Mouse (Mus musculus) hindlimb bud, embryonic 11.5 days (tissue): ENCODE data around the gene Cacnb4.

ENCODE experiments used
- DNase-seq: peaks from one replicate; pipeline ENCODE4 v3.0.0-alpha.2; 2012; ENCODE audit warnings: low read depth, low spot score; ENCODE audit errors: extremely low spot score

Cacnb4 gene

GRCm38 (mm10) chr2:52425523-52425795 lies 251.2 kb downstream of the Cacnb4 start:
- DNase-seq = no peak

GRCm38 (mm10) chr2:52424747-52425522 lies 251.7 kb downstream of the Cacnb4 start, which contains the start of gene Arl5a:
Gene Arl5a (minus strand): TSS chr2:52424901.
- DNase-seq = peak; percentile 42

- no peak for DNase-seq
Observed at GRCm38 (mm10) chr2:52424248-52424728, 252.3 kb downstream of the Cacnb4 start.

- DNase-seq = no peak
Observed at GRCm38 (mm10) chr2:52423611-52424247, 252.9 kb downstream of the Cacnb4 start.

GRCm38 (mm10) chr2:52422871-52423610 lies 253.6 kb downstream of the Cacnb4 start:
- no peak for DNase-seq

- no peak for DNase-seq
Observed at GRCm38 (mm10) chr2:52421197-52421596, 255.4 kb downstream of the Cacnb4 start.

- no peak for DNase-seq
Observed at GRCm38 (mm10) chr2:52420001-52420710, 256.5 kb downstream of the Cacnb4 start.

- DNase-seq = no peak
Observed at GRCm38 (mm10) chr2:52419295-52419694, 257.3 kb downstream of the Cacnb4 start.

- no peak for DNase-seq
Observed at GRCm38 (mm10) chr2:52412524-52413037, 264.1 kb downstream of the Cacnb4 start.

- no peak for DNase-seq
Observed at GRCm38 (mm10) chr2:52406480-52406879, 270.2 kb downstream of the Cacnb4 start.

GRCm38 (mm10) chr2:52405238-52405637 lies 271.4 kb downstream of the Cacnb4 start:
- no peak for DNase-seq

GRCm38 (mm10) chr2:52394529-52394928 lies 282.1 kb downstream of the Cacnb4 start:
- no peak for DNase-seq

GRCm38 (mm10) chr2:52390415-52390975 lies 286.1 kb downstream of the Cacnb4 start:
- DNase-seq = no peak

- no peak for DNase-seq
Observed at GRCm38 (mm10) chr2:52389975-52390374, 286.7 kb downstream of the Cacnb4 start.

- DNase-seq = no peak
Observed at GRCm38 (mm10) chr2:52386451-52386850, 290.2 kb downstream of the Cacnb4 start.

- no peak for DNase-seq
Observed at GRCm38 (mm10) chr2:52386037-52386436, 290.6 kb downstream of the Cacnb4 start.

- no peak for DNase-seq
Observed at GRCm38 (mm10) chr2:52378848-52379261, 297.8 kb downstream of the Cacnb4 start.

- no peak for DNase-seq
Observed at GRCm38 (mm10) chr2:52378448-52378804, 298.2 kb downstream of the Cacnb4 start, which contains the start of gene Neb. Gene Neb (minus strand): TSS chr2:52378474.
